Mouse (Mus musculus): ENCODE results near the gene Smad3.

GRCm38 (mm10) chr9:63698320-63699045 is 59.3 kb downstream of the Smad3 start:
- TF ChIP-seq POLR2A (IDR thresholded peaks at IDR 0.05; ENCODE audit: low read depth, low read length), result no peak
- TF ChIP-seq CTCF (conservative IDR thresholded peaks at IDR 0.05; ENCODE audit: insufficient read depth, insufficient read length, low read depth, low read length), result no peak
